Mouse (Mus musculus): ENCODE results near the gene Gm4553.
"Not testable (repeated sequence)": the region's sequence is repeated elsewhere in the genome, so short reads cannot be mapped to it uniquely, and the experiment has no call there.

Gene Gm4553

GRCm38 (mm10) chr7:142165639-142166038 lies at the start of gene Gm4553:
Gene Gm4553, minus strand, starts transcription at chr7:142165739.
- not testable (repeated sequence) for DNase-seq

- DNase-seq: not testable (repeated sequence)
These were observed 46.6 kb upstream of the Gm4553 start for GRCm38 (mm10) chr7:142212136-142212535.

- DNase-seq: no peak
These were observed 46.0 kb upstream of the Gm4553 start, which contains the start of gene Gm7579 for GRCm38 (mm10) chr7:142211559-142211958. Gene Gm7579, plus strand, starts transcription at chr7:142211859.

- DNase-seq: not testable (repeated sequence)
These were observed 41.4 kb upstream of the Gm4553 start for GRCm38 (mm10) chr7:142206891-142207290.

GRCm38 (mm10) chr7:142205488-142205887 lies 39.9 kb upstream of the Gm4553 start:
- no peak for DNase-seq

GRCm38 (mm10) chr7:142201064-142201463 lies 35.5 kb upstream of the Gm4553 start, which contains the start of gene Krtap5-3:
Gene Krtap5-3, plus strand, starts transcription at chr7:142201364.
- DNase-seq: no peak

GRCm38 (mm10) chr7:142198748-142199147 lies 33.2 kb upstream of the Gm4553 start:
- DNase-seq: no peak

- DNase-seq: no peak
These were observed 24.8 kb upstream of the Gm4553 start, which contains the start of gene Gm10153 for GRCm38 (mm10) chr7:142190289-142190688. Gene Gm10153, minus strand, starts transcription at chr7:142190389.

- DNase-seq: no peak
These were observed 22.6 kb upstream of the Gm4553 start for GRCm38 (mm10) chr7:142188156-142188555.

GRCm38 (mm10) chr7:142181021-142181420 lies 15.5 kb upstream of the Gm4553 start:
- no peak for DNase-seq

- DNase-seq: no peak
These were observed 13.1 kb upstream of the Gm4553 start for GRCm38 (mm10) chr7:142178685-142179084.

- not testable (repeated sequence) for DNase-seq
These were observed 10.4 kb upstream of the Gm4553 start, which contains the start of gene Krtap5-2 for GRCm38 (mm10) chr7:142175905-142176304. Gene Krtap5-2, minus strand, starts transcription at chr7:142176005.

GRCm38 (mm10) chr7:142169836-142170235 lies 4.3 kb upstream of the Gm4553 start:
- DNase-seq: no peak

GRCm38 (mm10) chr7:142159366-142159765 lies 6.2 kb downstream of the Gm4553 start:
- no peak for DNase-seq

GRCm38 (mm10) chr7:142157013-142157412 lies 8.5 kb downstream of the Gm4553 start, which contains the start of gene Gm29735:
Gene Gm29735, minus strand, starts transcription at chr7:142157113.
- DNase-seq: not testable (repeated sequence)

- no peak for DNase-seq
These were observed 10.2 kb downstream of the Gm4553 start for GRCm38 (mm10) chr7:142155308-142155707.

GRCm38 (mm10) chr7:142152191-142152590 lies 13.3 kb downstream of the Gm4553 start:
- no peak for DNase-seq

- DNase-seq: no peak
These were observed 16.9 kb downstream of the Gm4553 start for GRCm38 (mm10) chr7:142148633-142149032.

GRCm38 (mm10) chr7:142146033-142146432 lies 19.5 kb downstream of the Gm4553 start:
- DNase-seq: peak; percentile 62 to 77

GRCm38 (mm10) chr7:142145413-142145940 lies 20.1 kb downstream of the Gm4553 start:
- no peak for DNase-seq

GRCm38 (mm10) chr7:142144507-142144906 lies 21.0 kb downstream of the Gm4553 start, which contains the start of gene Gm45337:
Gene Gm45337, minus strand, starts transcription at chr7:142144607.
- no peak for DNase-seq

- DNase-seq: not testable (repeated sequence)
These were observed 22.0 kb downstream of the Gm4553 start for GRCm38 (mm10) chr7:142143506-142144010.

GRCm38 (mm10) chr7:142140696-142141095 lies 24.8 kb downstream of the Gm4553 start:
- DNase-seq: no peak

GRCm38 (mm10) chr7:142135934-142136333 lies 29.6 kb downstream of the Gm4553 start, which contains the start of gene Gm39115:
Gene Gm39115, minus strand, starts transcription at chr7:142136034.
- DNase-seq: not testable (repeated sequence)

Measured in kidney, postnatal 25 days (tissue).